Mouse (Mus musculus): ENCODE results near the gene Ubox5.

The Ubox5 gene

DNA sequence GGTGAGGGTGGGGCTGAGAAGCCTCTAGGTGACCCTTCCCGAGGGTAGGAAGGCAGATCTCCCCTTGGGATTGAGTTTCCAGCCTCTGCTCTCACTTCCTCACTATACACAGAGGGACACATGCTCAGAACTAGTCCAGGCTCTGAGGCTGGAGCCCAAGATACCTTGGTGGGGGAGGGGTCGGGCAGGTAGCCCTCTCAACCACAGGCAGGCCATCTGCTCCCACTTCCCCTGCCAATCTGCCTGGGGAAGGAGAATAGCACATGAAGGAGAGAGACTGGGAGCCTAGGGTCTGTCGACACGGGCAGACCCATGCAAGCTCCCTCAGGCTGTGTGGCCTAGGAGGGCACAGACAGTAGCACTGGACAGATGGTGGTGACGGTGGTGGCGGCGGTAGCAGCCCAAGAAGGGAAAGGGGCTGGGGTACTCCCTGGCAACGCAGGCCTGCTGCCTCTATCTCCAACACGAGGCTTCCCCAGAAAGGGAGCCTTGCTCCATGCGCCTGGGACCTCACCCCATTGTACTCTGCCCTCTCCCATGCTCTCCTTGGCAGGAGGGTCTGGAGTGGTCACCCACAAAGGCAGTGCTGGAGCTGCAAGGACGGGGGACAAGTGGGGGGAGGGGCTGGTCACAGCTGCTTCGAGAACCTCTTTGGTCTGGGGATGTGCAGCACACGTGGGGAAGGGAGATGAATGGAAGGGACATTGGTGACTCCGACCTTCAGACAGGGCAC, 4.3 kb upstream of the Ubox5 start:
- in situ Hi-C loops (cut with MboI, MseI): no loop called here

DNA sequence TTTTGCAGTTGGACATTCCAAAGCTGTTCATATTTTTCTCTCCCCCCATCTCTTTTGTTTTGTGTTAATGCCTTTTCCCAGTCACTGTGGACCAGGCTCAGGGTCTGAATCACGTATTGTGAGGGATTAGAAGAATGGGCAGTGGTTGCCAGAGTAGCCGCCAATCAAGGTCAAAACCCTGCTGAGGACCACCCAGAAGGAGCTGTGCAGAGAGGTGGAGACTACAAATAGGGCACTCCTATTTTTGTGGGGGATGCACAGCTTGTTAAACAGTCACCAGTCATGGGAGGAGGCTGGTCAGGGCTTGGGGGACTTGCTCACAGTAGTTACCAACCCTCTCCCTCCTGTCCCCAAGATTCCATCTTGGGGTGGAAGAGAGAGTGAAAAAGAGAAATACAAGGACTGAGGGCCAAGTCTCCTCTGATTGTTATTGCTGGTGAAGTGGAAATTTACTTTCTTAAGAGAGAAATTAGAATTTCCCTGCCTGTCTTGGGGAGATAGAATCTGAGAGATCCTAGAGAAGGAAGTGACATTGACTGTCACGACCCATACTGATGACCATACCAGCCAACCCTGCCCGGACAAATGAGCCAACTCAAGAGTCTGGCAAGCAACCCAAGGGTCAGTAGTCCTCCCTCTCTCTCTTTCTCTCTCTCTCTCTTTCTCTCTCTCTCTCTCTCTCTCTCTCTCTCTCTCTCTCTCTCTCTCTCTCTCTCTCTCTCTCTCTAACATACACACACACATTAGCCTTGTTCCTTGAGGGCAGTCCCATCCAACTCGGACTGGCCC, 3.2 kb upstream of the Ubox5 start:
- in situ Hi-C loops (cut with MboI, MseI): no loop called here

DNA sequence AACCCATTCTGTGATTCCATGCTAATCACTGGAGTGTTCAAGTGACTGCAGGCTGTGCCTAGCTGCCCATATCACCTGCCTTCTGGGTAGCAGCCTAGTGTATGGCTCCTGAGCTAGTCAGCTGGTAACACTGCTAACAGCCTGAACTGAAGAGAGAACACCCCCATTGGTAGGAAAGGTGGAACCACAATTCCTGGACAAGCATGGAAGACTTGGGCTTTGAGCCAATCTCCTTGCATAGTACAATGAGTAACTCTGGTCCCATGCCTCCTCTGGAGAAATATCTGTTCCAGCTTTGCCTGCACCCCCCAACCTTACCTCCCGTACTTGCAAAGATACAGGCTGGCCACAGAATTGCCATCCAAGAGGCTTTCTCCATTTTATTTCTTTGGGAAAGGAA, 2.6 kb upstream of the Ubox5 start:
- in situ Hi-C loops (cut with MboI, MseI): no loop called here

DNA sequence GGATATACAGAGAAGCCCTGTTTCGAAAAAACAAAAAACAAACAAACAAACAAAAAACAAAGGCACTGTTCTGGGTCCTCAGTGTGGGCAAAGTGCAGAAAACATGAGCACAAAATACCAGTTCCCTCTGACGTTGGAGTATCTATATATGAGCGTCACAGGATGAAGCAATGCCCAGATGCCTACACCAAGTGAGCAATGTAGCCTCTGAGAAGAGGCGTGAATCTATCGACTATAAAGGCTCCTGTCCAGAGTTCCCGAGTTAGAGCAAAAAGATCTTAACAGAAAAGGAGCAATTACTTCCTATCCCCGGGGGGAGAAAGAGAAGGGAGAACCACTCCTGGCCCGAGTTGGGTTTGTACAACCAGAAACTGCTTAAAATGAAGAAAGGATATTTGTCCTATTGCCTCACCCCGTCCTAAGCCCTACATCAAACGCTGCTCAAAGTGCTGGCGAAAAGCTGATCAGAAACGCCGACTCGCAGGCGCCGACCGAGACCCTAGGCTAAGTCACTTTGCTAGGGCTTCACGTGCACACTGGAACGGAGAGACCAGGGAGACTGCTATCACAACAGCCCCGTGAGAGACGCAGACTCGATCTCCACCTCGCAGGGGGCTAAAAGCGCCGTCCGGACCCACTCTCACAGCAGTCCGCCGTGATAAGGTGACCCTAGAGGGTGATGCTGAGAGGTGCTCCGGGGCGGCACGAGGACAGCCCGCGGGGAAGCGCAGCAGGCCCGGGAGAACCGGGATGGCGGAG, 579 bp downstream of the Ubox5 start:
- in situ Hi-C loops (cut with MboI, MseI): no loop called here

DNA sequence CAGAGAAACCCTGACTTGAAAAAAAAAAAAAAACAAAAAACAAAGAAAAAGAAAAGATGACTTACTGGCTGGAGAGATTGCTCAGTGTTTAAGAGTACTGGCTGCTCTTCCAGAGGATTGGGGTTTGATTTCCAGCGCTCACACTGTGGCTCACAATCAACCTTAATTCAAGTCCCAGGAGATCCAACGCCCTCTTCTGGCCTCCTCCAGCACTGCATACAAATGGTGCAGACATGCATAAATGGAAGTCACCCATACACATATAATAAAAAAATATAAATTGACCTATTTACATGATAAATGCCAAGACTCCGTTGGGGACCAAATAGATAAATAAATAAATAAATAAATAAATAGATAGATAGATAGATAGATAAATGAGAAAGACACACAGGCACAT, 1.4 kb downstream of the Ubox5 start:
- in situ Hi-C loops (cut with MboI, MseI): no loop called here

DNA sequence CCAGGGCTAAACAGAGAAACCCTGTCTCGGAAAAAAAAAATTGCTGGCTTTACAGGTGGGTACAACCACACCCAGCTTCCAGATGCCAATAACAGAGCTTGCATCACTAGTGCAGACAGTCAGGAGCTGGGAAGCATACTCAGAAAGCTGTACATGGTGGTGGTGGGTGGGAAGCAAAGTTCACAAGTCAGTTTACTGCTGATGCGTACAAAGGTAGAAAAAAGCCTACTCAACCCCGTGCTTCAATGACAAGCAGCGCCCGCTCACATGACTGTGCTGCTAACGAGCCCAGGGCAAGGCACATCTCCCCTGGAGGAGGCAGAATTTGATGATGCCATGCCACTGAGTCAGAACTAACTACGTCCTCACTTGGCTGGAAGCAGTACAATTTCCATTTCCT, 10.9 kb downstream of the Ubox5 start:
- in situ Hi-C loops (cut with MboI, MseI): no loop called here

DNA sequence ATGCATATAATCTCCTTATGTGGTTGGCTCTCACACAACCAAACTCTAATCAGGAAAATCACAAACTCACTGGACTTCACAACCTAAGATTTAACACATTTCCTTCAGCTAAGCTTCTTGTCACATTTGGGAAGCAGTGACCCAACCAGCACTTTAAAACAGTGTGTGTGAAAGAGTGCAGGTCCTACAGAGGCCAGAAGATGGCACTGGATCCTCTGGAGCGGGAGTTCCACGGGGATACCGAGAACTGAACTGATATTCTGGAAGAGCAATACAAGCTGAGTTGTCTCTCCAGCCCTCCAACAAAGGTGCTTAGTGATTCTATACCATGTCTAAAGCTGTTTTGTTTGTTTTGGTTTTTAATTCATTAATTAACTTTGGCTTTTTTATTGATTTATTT, 16.7 kb downstream of the Ubox5 start:
- in situ Hi-C loops (cut with MboI, MseI): no loop called here

DNA sequence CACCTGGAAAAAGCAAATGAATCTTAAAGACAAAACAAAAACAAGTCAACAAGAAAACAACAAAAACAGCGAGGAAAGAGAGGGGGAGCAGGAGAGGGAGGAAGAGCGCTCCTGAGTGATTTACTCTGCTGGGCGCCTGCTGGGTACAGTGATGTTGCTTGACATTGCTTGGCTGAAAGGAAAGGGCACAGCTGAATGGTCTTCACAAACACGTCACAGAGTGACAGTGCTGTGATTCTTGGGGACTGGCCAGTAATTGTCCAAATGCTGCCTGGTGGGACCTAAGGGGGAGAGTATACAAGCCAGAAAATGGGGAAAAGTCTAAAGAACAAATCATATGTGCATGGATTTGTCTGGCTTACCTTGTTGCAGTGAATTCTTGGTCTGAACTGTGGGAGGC, 27.6 kb downstream of the Ubox5 start:
- in situ Hi-C loops (cut with MboI, MseI): no loop called here

DNA sequence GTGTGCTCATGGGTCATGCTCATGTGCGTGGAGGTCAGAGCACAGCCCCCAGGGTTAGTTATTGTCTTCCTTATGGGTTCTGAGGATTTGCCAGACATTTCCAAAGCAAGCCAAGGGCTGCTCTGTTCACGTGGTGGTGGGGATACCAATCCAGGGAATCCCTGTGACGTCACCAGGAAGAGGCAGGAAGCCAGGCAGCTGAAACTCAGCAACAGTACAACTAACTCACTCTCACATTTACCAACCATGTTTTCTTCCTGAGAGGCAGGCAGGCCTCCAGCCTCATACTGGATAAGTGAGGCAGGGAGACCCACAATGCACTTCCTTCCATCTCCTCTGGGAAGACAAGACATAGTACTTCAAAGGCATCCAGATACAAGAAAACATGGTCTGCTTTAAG, 31.4 kb downstream of the Ubox5 start:
- in situ Hi-C loops (cut with MboI, MseI): no loop called here

DNA sequence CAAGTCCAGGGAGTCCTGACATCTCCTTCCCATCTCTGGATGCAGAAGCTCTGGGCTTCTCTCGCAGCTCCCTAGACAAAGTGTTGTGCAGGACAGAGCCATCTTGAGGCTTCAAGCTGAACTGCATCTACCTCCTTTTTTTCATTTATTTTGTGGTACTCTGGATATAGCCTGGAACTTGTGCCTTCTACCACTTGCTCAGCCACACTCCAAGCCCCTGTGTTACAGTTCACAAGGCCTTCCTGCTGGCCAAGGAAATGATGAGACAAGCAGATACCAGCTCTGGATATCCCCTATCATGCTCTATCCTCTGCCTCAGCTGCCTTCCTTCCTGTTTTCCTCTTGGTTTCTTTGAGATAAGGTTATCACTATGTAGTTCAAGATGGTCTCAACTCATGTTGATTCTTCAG, 32.2 kb downstream of the Ubox5 start:
- in situ Hi-C loops (cut with MboI, MseI): no loop called here

DNA sequence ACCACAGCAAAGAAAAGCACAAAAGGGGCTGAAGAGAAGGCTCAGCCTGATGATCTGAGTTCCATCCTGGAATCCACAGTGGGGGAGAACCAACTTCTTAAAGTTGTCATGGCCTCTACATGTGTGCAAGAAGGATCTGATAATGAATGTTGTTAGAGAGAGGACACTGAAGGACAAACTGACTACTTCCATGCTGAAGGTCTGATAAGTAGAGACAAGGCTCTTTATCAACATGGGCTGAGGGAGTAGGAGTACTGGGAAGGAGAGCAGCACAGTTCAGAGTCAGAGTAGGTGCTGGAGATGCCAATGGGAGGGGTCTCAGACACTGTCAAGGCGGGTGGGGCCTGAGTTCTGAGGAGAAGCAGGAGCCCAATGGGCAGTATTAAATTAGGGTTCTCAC, 34.2 kb downstream of the Ubox5 start:
- in situ Hi-C loops (cut with MboI, MseI): no loop called here

DNA sequence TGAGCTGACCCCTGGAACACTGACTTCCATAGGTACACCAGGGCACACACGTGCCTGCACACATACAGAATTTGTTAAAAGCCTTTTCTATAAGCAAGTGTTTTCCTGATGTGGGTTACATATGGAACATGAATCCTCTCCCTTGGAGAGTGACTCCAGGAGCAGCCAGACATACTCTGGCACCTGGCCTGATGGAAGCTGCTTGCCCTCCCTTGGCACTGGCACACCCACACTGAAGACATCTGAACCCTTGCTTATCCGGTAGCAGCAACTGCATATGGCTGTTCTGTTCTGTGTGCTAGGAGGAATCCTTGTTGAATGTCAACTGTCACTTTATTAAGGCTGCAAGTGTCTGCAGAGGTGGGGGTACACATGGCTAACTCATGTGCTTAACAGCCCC, 38.8 kb downstream of the Ubox5 start:
- in situ Hi-C loops (cut with MboI, MseI): no loop called here

DNA sequence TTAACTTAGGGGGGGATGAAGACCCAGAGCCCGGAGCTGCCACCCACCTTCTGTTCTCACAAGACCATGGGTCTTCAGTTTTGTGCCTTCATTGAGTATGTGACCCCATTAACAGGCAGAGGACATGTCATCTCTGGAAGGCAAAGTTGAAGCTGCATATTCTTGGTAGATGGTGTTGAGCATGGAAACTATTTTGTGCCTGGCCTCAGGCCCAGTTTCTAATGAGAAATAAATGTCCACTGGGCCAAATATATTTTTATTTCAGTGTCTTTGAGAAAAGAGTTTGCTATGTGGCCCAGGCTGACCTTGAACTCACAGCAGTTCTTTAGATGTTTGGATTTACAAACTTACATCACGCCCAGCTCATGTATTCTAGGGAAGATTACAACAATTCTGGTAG, 40.1 kb downstream of the Ubox5 start:
- in situ Hi-C loops (cut with MboI, MseI): no loop called here

DNA sequence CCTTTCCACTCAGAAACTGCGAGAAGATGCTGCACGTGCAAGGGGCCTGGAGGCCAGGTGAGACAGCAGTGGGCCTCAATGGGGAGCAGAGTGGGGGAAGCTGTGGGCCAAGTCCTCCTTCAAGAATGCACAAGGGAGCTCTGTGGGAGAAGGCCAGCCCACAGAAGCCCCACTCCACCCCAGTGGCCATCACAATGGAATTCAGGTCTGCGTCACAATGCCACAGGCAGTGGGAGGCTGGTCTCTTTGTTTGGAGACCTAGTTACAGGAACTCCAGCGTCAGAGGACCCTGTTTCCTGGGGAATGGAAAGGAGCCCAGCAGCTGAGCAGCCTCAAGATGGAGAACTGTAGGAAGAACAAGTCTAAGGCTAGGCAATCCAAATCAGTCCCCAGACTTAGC, 40.7 kb downstream of the Ubox5 start:
- in situ Hi-C loops (cut with MboI, MseI): no loop called here

DNA sequence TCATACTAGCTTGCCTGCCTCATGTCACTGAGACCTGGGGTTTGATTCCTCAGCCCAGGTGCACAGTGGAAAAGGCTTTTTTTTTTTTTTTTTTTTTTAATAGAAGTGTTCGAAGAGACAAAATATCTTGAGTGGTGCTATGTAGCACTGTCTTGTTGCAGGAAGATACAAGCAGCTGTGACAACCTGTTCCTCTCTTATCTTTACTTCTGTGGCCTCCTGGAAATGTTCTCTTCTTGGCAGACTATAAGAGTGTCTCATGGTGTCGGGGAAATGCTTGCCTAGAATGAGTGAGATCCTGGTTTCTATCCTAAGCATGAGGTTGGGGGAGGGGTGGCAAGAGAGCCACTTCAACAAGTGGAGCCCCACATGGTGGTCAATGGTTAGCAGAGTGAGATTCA, 41.5 kb downstream of the Ubox5 start:
- in situ Hi-C loops (cut with MboI, MseI): no loop called here

DNA sequence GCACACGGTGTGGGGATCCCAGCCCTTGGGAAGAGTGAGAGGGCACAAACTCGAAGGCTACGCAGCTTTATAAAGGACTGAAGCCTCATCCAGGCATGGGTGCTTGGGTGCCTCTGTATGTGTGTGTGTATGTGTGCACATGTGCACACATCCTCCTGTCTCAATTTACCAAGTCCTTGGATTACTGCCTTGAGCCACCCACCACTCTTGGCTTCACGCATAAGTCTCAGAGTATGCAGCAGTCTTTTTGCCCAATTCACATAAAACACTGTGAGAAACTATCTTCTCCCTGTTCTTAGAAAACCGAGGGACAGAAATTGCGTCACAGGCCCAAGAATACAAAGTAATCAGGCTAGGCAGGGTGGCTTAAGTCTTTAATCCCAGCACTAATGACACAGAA, 43.8 kb downstream of the Ubox5 start:
- in situ Hi-C loops (cut with MboI, MseI): no loop called here

DNA sequence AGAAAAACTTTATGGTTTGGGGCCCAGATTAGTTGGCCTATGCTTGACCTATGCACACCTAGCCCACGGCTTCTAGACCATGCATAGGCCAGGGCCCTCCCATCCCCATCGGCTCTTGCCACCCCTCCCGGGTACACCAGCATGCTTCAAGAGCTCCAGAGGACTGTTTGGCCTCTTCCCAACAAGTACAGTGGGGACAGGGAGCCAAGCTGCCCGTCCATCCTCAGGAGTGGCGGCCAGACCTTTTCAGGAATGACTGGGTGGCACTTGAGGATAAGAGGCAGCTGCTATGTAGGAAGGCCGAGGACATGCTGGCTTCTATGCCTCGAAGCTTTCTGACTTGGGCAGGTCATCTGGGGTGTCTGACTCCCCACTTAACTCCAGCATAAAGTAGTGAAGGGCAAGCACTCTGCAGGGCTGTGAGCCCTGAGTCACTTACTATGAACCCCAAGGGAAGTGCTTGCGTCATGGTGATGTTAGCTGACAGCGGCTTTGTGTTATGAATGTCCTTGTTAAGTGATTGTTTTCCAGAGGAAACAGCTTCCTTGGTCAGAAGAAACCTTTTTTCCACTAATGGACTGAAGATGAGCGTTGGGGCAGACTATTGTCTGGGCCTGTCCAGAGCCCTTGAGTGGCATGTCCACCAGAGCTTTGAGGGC, 45.8 kb downstream of the Ubox5 start:
- in situ Hi-C loops (cut with MboI, MseI): loop anchor here (5.0 kb wide), 1 partner anchor 38 kb away; no protein-coding TSS in a partner anchor

DNA sequence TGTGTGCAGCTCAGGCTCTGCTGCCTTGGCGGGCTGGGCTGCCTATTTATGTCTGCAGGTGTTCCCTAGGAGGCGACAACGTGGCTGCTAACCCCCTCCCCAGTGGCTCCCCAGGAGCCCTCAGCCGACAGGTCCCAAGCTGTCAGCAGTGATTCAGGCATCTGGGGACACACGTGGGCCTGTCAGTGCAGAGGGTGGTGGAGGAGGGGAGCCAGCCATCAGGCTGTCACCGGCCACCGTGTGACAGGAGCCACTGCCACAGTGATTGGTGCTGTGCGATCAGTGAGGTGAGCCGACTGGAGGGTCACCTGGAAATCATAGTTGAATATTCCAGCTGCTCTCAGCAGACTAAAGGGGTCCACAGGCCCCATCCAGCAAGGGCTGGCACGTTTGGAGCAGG, 47.3 kb downstream of the Ubox5 start, which contains the start of gene Avp:
Gene Avp (minus strand): TSS at position 3 of the 400 bp plus-strand sequence.
- in situ Hi-C loops (cut with MboI, MseI): loop anchor here (5.0 kb wide), 1 partner anchor 40 kb away; no protein-coding TSS in a partner anchor

DNA sequence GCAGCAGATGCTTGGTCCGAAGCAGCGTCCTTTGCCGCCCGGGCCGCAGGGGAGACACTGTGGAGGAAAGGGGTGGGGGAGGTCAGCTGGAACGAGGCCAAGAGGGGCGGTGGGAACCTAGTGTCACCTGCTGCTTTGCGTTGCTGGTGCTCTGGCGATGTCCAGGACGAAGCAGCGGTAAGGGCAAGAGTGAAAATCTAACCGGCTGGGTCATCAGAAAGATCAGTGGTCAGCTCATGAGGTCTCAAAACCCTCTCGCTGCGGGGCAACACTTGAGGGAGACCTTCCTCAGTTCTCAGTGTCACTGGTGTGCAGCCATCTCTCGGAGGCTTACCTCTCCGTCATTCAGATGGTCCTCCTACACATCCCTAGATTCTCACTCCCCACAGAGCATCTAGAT, 48.6 kb downstream of the Ubox5 start:
- in situ Hi-C loops (cut with MboI, MseI): loop anchor here (5.0 kb wide), 1 partner anchor 41 kb away; no protein-coding TSS in a partner anchor

DNA sequence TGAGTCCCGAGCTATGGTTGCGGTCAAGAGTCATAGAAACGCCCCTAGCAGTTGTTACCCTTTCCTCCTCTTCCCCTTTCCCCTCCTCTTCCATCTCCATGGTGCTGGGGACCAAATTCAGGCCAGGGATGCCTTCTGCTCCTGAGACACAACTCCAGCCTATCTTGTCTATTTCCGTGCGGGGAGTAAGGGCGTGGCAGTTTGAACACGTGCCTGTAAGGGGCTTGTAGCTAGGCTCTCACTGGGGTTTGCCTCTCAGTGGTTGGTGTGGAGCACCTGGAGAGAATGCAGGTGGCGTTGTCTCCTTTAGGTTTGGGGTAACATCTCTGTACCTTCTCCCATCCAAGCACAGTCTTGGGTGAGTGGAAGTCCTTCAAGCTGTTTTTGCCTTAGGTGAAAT, 50.0 kb downstream of the Ubox5 start:
- in situ Hi-C loops (cut with MboI, MseI): loop anchor here (5.0 kb wide), 1 partner anchor 43 kb away; no protein-coding TSS in a partner anchor

DNA sequence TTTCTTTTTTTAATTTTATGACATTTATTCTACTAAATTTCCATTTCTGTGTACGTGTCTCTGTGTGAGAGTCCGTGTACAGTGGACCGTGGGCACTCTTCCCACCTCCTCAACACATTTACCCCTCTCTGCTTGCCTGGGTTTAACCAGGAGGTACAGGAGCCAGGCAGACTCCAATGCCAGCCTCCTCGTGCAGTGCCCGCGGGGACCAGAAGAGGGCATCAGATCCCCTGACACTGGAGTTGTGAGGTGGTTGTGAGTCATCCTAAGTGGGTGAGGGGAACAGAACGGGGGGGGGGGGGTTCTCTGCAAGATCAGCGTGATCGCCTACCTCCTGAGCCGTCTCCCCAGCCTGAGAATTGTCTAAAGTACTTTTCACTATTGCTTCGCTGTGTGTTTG, 51.7 kb downstream of the Ubox5 start:
- in situ Hi-C loops (cut with MboI, MseI): no loop called here

DNA sequence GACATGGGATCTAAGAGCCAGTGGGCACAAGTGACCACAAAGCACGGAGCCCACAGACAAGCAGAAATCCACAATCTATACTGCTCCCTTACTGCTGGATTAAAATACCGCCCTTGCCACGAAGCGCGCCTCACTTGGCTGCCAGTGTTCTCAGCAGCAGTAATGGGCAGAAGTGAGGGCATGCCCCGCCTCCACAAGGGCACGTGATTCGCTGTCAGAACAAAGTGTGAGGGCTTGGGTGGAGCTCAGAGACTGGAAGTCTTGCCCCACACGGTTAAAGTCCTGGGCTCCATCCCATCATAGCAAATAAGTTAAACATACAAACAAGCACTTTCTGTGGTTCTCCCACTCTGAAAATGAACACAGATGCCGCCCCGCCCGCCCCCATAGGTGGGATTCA, 52.2 kb downstream of the Ubox5 start:
- in situ Hi-C loops (cut with MboI, MseI): no loop called here

All from T-helper 2 cell (primary cell).